Mouse (Mus musculus) right cerebral cortex, postnatal 25 days (tissue): ENCODE measurements around the gene Gm49373.

Experiments used
- DNase-seq: peaks from one replicate; pipeline ENCODE4 v3.0.0; 2022

Gm49373 gene

DNA sequence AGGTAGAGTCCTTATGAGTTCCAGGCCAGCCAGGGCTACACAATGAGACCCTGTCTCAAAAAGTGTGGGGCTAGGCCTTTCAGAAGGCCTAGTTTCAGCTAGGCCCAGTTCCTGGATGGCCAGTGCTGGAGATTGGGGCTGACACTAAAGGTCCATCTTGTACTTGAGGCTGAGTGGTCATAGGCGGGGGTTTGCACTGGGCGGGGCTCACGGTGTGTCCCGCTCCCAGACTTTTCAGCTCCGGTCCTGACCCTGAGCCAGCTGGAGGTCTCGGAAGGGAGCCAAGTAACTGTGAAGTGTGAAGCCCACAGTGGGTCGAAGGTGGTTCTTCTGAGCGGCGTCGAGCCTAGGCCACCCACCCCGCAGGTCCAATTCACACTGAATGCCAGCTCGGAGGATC, 46.0 kb downstream of the Gm49373 start:
- DNase-seq = no peak

DNA sequence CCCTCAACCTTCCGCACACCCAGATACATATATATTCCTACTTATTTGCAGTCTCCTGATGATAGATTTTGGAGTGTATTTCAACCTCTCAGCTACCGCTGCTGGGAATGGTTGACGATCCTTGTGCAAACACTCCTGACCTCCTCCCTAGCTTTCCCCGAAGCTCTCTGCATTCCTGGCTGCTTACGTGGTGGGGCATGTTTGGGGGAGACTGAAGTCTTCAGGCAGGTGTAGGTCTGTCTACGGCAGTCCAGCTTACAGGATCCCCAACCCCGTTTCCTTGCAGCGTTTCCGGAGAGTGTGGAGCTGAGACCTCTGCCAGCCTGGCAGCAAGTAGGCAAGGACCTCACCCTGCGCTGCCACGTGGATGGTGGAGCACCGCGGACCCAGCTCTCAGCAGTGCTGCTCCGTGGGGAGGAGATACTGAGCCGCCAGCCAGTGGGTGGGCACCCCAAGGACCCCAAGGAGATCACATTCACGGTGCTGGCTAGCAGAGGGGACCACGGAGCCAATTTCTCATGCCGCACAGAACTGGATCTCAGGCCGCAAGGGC, 47.6 kb downstream of the Gm49373 start:
- DNase-seq = no peak

GRCm38 (mm10) chr9:21022726-21023125, 50.2 kb downstream of the Gm49373 start:
- DNase-seq = no peak

GRCm38 (mm10) chr9:21022288-21022687, 50.6 kb downstream of the Gm49373 start:
- no peak for DNase-seq

DNA sequence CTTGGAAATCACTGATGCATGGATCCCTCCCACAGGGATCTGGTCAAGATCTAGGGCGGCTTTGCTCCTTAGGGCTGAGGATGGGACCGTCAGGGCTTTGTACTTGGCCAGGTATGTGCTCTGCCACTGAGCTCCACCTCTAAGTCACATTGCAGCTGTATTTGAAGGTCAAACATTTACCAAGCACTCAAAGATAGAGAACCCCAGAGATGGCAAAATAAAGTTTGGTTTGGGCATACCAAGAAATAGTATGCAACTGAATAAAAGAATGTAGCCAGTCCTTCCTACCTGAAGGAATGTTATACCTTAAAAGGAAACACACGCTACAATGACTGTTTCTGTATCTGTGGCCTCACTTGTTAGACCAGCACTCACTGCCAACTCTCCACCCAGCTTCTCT, 51.5 kb downstream of the Gm49373 start:
- DNase-seq = no peak

DNA sequence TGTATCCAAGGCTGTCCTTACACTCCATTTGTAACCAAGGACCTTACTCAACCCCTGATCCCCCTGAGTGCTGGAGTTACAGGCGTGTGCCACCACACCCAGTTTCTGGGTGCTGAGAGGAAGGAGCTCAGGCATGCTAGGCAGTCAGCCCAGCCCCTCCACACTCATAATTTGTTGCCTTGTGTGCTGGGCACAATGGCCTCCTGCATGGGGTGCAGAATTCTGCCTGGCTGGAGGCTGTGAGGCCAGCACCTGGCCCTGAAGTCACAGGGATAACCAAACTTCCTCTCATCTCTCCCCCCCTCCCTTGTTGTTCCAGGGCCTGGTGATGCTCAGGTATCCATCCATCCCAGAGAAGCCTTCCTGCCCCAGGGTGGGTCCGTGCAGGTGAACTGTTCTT, 54.3 kb downstream of the Gm49373 start:
- no peak for DNase-seq

DNA sequence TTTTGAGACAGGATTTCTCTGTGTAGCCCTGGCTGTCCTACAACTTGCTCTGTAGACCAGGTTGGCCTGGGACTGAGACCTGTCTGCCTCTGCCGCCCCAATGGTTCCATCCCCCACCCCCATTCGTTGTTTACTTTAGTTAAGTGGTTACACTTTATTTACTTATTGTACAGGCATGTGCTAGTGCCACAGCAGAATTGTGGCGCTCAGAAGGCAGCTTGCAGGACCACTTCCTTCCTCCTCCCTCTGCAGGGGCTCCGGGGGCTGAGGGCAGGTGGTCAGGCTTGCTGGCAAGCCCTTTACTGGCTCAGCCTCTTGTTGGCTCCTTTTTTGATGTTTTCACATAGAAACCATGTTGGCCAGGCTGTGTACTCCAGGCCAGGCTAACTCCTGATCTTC, 55.7 kb downstream of the Gm49373 start:
- no peak for DNase-seq

GRCm38 (mm10) chr9:21016331-21017176, 56.3 kb downstream of the Gm49373 start:
- no peak for DNase-seq

DNA sequence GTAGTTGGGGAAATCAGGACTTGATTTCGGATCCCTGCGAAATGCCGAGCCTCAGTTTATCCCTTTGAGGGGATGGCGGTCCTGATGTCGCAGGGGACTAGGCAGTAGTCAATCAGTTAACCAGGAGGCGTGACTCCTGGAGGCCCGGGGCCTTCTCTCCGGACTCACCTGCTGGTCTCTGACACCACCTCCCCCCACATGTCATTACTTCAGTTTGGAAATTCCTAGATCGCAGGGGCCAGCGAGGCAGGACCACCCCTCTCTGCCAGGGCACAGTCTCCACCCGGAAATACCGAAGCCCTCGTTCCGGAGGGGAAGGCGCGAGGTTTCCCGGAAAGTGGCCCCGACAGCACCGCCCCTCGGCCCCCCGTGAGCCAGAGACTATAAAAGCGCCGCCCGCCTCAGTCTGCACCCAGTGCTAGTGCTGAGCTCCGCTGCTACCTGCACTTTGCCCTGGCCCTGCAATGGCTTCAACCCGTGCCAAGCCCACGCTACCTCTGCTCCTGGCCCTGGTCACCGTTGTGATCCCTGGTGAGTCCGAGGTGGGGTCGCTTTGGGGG, 57.2 kb downstream of the Gm49373 start, which contains the start of gene Icam1:
Icam1 (plus strand) TSS at position 415 of the 560 bp plus-strand sequence.
- DNase-seq = no peak

DNA sequence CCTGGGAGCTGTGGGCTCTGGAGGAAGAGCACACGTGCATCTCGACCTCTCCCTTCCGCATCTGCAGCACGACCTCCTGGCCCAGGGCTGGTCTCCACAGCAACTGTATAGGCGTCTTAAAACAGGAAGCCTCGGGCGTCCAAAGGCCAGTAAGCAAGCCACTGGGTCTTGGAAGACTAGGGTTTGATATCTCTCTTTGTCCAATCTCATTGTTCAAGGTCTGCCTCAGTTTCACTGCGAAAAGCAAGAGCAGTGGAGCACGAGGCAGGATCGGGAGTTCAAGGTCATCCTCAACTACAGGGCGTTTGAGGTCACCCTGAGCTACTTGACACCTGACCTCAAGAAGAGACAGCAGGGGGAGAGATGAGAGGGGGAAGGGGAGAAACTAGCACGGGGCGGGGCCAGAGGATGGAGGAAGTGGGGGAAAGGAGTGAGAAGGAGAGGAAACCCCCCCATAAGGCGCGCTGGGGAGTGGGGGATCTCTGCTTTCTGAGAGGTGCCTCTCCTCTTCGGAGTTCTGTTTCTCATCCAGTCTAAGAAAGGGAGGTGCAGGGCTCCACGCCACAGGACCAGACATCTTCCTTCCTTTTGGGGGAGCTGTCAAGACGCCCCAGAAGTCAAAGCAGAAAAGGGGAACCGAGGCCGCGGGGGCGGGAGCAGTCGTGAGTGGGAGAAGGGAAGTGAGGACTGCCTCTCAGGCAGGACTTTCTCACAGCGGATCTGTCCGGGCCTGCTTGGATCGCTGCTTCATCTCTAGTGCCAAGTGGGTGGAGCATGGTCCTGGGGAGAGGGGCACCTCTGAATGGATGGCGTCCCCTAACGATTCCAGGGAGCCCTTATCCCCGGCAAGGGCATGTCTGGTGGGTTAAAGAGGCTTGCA, 58.0 kb downstream of the Gm49373 start:
- no peak for DNase-seq
